Mouse (Mus musculus) frontal cortex, postnatal 10 days (tissue): ENCODE measurements around the gene Bst2.
A peak's percentile ranks its signal among the peaks of the same experiment; 100 is the strongest.
"Not testable (repeated sequence)": the region's sequence is repeated elsewhere in the genome, so short reads cannot be mapped to it uniquely, and the experiment has no call there.

Source experiments
- DNase-seq, 2 experiments: peaks; one replicate each; pipeline ENCODE4 v3.0.0; 2022; ENCODE audit warnings: low spot score in 2 of 2, mixed read lengths in 1 of 2

Gene Bst2

GRCm38 (mm10) chr8:71558958-71559690 is 21.9 kb upstream of the Bst2 start:
- DNase-seq: no peak

GRCm38 (mm10) chr8:71558071-71558957 is 21.1 kb upstream of the Bst2 start, which contains the start of gene Tmem221:
Gene Tmem221 (minus strand): TSS chr8:71558871.
- DNase-seq: no peak

- DNase-seq: no peak
These were observed 17.4 kb upstream of the Bst2 start for GRCm38 (mm10) chr8:71554644-71555043.

GRCm38 (mm10) chr8:71554001-71554400 is 16.7 kb upstream of the Bst2 start:
- no peak for DNase-seq

- DNase-seq: no peak
These were observed 15.5 kb upstream of the Bst2 start for GRCm38 (mm10) chr8:71552770-71553169.

GRCm38 (mm10) chr8:71550754-71551153 is 13.5 kb upstream of the Bst2 start:
- no peak for DNase-seq

- DNase-seq: no peak
These were observed 10.3 kb upstream of the Bst2 start for GRCm38 (mm10) chr8:71547590-71547989.

- DNase-seq: no peak
These were observed 7.8 kb upstream of the Bst2 start for GRCm38 (mm10) chr8:71545053-71545452.

GRCm38 (mm10) chr8:71543755-71544154 is 6.5 kb upstream of the Bst2 start:
- DNase-seq: no peak

- peak; percentile 96 to 97 for DNase-seq
These were observed 5.5 kb upstream of the Bst2 start, which contains the start of gene Mvb12a for GRCm38 (mm10) chr8:71542632-71543343. Gene Mvb12a (plus strand): TSS chr8:71542922.

- no peak for DNase-seq
These were observed 1.6 kb downstream of the Bst2 start for GRCm38 (mm10) chr8:71535663-71536062.

GRCm38 (mm10) chr8:71534263-71534810 is 2.9 kb downstream of the Bst2 start:
- no peak for DNase-seq

GRCm38 (mm10) chr8:71530735-71531467 is 6.4 kb downstream of the Bst2 start:
- DNase-seq: not testable (repeated sequence)

- DNase-seq: no peak
These were observed 8.7 kb downstream of the Bst2 start for GRCm38 (mm10) chr8:71528362-71529073.

- DNase-seq: no peak
These were observed 9.9 kb downstream of the Bst2 start for GRCm38 (mm10) chr8:71527162-71527870.

GRCm38 (mm10) chr8:71526272-71526671 is 11.0 kb downstream of the Bst2 start:
- no peak for DNase-seq

GRCm38 (mm10) chr8:71525226-71526050 is 11.8 kb downstream of the Bst2 start, which contains the start of gene Ccdc194:
Gene Ccdc194 (minus strand): TSS chr8:71525711.
- DNase-seq: no peak

- DNase-seq: peak; percentile 80 to 87
These were observed 15.6 kb downstream of the Bst2 start for GRCm38 (mm10) chr8:71521634-71522033.
